Mouse (Mus musculus): ENCODE data around the gene Dusp9.

DNA sequence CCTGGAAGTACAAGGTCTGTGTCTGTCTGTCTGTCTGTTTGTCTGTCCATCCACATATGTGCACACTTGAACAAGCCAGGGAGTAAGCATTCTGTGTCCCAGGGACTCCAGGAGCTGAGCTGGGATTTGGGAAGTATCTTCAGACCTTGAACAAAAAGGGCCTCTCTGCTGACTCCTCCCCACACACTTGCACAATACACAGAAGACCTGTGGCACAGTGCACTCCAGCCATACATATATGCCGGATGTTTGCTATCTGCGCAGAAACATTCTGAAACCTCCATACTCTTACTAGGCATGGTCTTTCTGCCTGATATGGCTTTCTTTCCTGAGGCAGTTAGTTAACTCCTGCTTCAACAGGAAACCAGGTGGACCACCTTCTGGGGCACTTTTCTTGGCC, 19.3 kb upstream of the Dusp9 start:
- TF ChIP-seq CTCF (IDR thresholded peaks at IDR 0.05; ENCODE audit: borderline replicate concordance, insufficient read depth, low read length) = no peak
- no peak for TF ChIP-seq POLR2A (IDR thresholded peaks at IDR 0.05; ENCODE audit: low read depth, low read length)
